Mouse (Mus musculus) C2C12 (cell line): ENCODE measurements around the gene Cd180.
"Not testable (repeated sequence)": the region's sequence is repeated elsewhere in the genome, so short reads cannot be mapped to it uniquely, and the experiment has no call there.

Experiments used
- CTCF ChIP-seq: IDR thresholded peaks from one replicate; pipeline ENCODE4 v1.5.1; 2011; ENCODE audit not compliant: control insufficient read depth, insufficient read depth, insufficient read length
- MYOG ChIP-seq: IDR thresholded peaks from one replicate; pipeline ENCODE4 v1.6.1; 2011; ENCODE audit not compliant: control insufficient read depth, insufficient read length; ENCODE audit errors: extremely low read depth

GRCm38 (mm10) chr13:102728951-102729350, 35.6 kb downstream of the Cd180 start:
- not testable (repeated sequence) for TF ChIP-seq CTCF, MYOG
